Comparison of ENCODE assay signal across 8 mouse cellular contexts in genomic region chr8:70329124-70329834, GRCm38 (mm10). TPM values are rescaled to one million over a fixed set of nuclear protein-coding genes. Genes with fewer than 3 reads are reported as not detected.
DNase-seq lines count a peak whose midpoint lies in the region; ATAC-seq and TF ChIP-seq lines count a peak whose summit lies in the region.

Gene Gdf1 (plus strand): TSS chr8:70329817.

- WGBS in stomach, embryonic 16.5 days, result 34% methylated on average over 14 of the region's 14 CpGs
- 43% methylated on average over 14 of the region's 14 CpGs for WGBS in kidney, adult 2 months

- TF ChIP-seq POLR2A in kidney, adult 2 months (IDR thresholded peaks at IDR 0.05; ENCODE audit: low read depth, low read length), result no peak

- peaks cover 49% of the 10 kb centered on the region for H3K36me3 ChIP-seq in megakaryocyte, embryonic 14.5 days (replicated peaks; ENCODE audit: low read length)
- H3K36me3 ChIP-seq in stomach, embryonic 16.5 days (ENCODE audit: control insufficient read depth, insufficient read depth, low read length), result peaks cover 20% of the 10 kb centered on the region
- peaks cover 3% of the 10 kb centered on the region; the same call in 1 of the 2 replicates for H3K36me3 ChIP-seq in kidney, adult 2 months (ENCODE audit: control insufficient read depth, insufficient read depth, low read length)

- H3K4me3 ChIP-seq in megakaryocyte, embryonic 14.5 days (replicated peaks), result peak within 1 kb of the TSS; percentile 40
- H3K4me3 ChIP-seq in stomach, embryonic 16.5 days (replicated peaks; ENCODE audit: low read length), result no peak within 1 kb of the TSS; the same call in 1 of the 2 replicates
- H3K4me3 ChIP-seq in kidney, adult 2 months (ENCODE audit: insufficient read depth, low read depth, low read length), result no peak within 1 kb of the TSS

- 0 out of 2 replicates have a peak within 1 kb of the TSS, but pooled peaks have one; percentile 0 for H3K4me2 ChIP-seq in stomach, embryonic 16.5 days (ENCODE audit: low read depth, low read length)

- H3K9me3 ChIP-seq in megakaryocyte, embryonic 14.5 days, result peaks cover 11% of the 10 kb centered on the region; the same call in 1 of the 2 replicates
- no peaks in the 10 kb centered on the region for H3K9me3 ChIP-seq in stomach, embryonic 16.5 days (replicated peaks; ENCODE audit: control insufficient read depth, low read length)

- H3K4me1 ChIP-seq in megakaryocyte, embryonic 14.5 days, result peaks cover 43% of the 10 kb centered on the region
- H3K4me1 ChIP-seq in stomach, embryonic 16.5 days (ENCODE audit: control insufficient read depth, insufficient read depth, low read length), result peaks cover 12% of the 10 kb centered on the region; the same call in 1 of the 2 replicates
- no peaks in the 10 kb centered on the region for H3K4me1 ChIP-seq in kidney, adult 2 months (ENCODE audit: control insufficient read depth, insufficient read depth, low read length)

- ATAC-seq in megakaryocyte, adult 5-6 weeks (ENCODE audit: poor library complexity, severe bottlenecking), result no peak
- ATAC-seq in stomach, embryonic 16.5 days (ENCODE audit: insufficient read depth, low FRiP score), result no peak

- DNase-seq in cerebellum, adult 11-12 months, result peak; percentile 55
- no peak for DNase-seq in cerebellum, adult 11 months
- no peak for DNase-seq in layer of hippocampus, postnatal 36 days
- no peak for DNase-seq in adrenal gland, adult 8-10 months
- no peak for DNase-seq in kidney, adult 2 months

- H3K27me3 ChIP-seq in megakaryocyte, embryonic 14.5 days (replicated peaks), result no peaks in the 10 kb centered on the region
- H3K27me3 ChIP-seq in stomach, embryonic 16.5 days (ENCODE audit: control insufficient read depth, insufficient read depth, low read length), result no peaks in the 10 kb centered on the region
- no peaks in the 10 kb centered on the region for H3K27me3 ChIP-seq in kidney, adult 2 months (replicated peaks; ENCODE audit: control insufficient read depth, insufficient read depth, low read length)

- peak within 1 kb of the TSS; percentile 38 for H3K9ac ChIP-seq in stomach, embryonic 16.5 days (ENCODE audit: low read length)

- TF ChIP-seq CTCF in kidney, adult 2 months (conservative IDR thresholded peaks at IDR 0.05; ENCODE audit: insufficient read depth, insufficient read length, low read depth, low read length), result no peak

- H3K27ac ChIP-seq in stomach, embryonic 16.5 days (ENCODE audit: low read length), result no peak within 1 kb of the TSS
- no peak within 1 kb of the TSS for H3K27ac ChIP-seq in kidney, adult 2 months (ENCODE audit: insufficient read depth, low read depth, low read length)

RNA-seq across cellular contexts. Expression of gene Gdf1, which starts in this region (rescaled TPM):
- polyA plus RNA-seq in megakaryocyte, embryonic 14.5 days (2012; ENCODE audit: insufficient read depth, low replicate concordance), result 0.26 TPM in 1 of 2 replicates, not detected in the other
- not detected in 2 replicates for total RNA-seq in megakaryocyte, adult 5-6 weeks (2015)
- not detected in 2 replicates for total RNA-seq in megakaryocyte, adult 5-6 weeks (2017)
- total RNA-seq in layer of hippocampus, postnatal 36 days (2021), result 10 to 100 TPM; 11.2 to 18.7 TPM
- 1.4 and 2.1 TPM in 2 replicates for polyA plus RNA-seq in stomach, embryonic 16.5 days (2015; fragmentation: Nextera tagmentation; extraction: Ambion mirVana)
- 1 to 10 TPM in 2 of 4 experiments, under 1 TPM in 2; 0.70 to 1.6 (median 1.1) TPM for total RNA-seq in adrenal gland, adult 8-10 months (2022)
- 0.08 TPM in 1 of 2 replicates, not detected in the other for polyA plus RNA-seq in kidney, adult 2 months (2012; rRNA removed)

Comparison
In these comparisons a context has a peak if more than half of its experiments do, and no peak if none do; other contexts are left out.
1. RNA of gene Gdf1 (total RNA-seq): 11.2 to 18.7 TPM in layer of hippocampus, postnatal 36 days; 0.70 to 1.6 TPM in adrenal gland, adult 8-10 months and not detected in megakaryocyte, adult 5-6 weeks; every median in the first group is over 4 times any median in the second.